Mouse (Mus musculus) liver, embryonic 11.5 days (tissue): ENCODE data around the gene Emx2. TPM values are rescaled to one million over a fixed set of nuclear protein-coding genes. Genes with fewer than 3 reads are reported as not detected.

Source experiments
- ATAC-seq: fragments of 200-750 bp; cut with Nextera tagmentation; replicated peaks from 2 replicates; pipeline ENCODE4 v1.8.0; 2017; ENCODE audit warnings: moderate number of reproducible peaks, mild to moderate bottlenecking, moderate TSS enrichment, moderate library complexity; ENCODE audit not compliant: low FRiP score
- DNase-seq: peaks from one replicate; pipeline ENCODE4 v3.0.0-alpha.2; 2017; ENCODE audit warnings: low spot score
- H3K27ac ChIP-seq: fragments of 300-500 bp; sonication (generic); 2 replicates; pipeline ENCODE4 v1.5.1; 2014; ENCODE audit warnings: mild to moderate bottlenecking, low read depth, low read length, control low read depth
- H3K27me3 ChIP-seq: fragments of 300-500 bp; sonication (generic); replicated peaks from 2 replicates; pipeline ENCODE4 v1.6.1; 2014; ENCODE audit warnings: low read length, mixed read lengths; ENCODE audit not compliant: control insufficient read depth, insufficient read depth
- H3K36me3 ChIP-seq: fragments of 300-500 bp; sonication (generic); 2 replicates; pipeline ENCODE4 v1.6.1; 2014; ENCODE audit warnings: mild to moderate bottlenecking, low read length, moderate library complexity, mixed read lengths; ENCODE audit not compliant: control insufficient read depth, insufficient read depth
- H3K4me1 ChIP-seq: fragments of 300-500 bp; sonication (generic); replicated peaks from 2 replicates; pipeline ENCODE4 v1.6.1; 2014; ENCODE audit warnings: low read length, mixed read lengths; ENCODE audit not compliant: control insufficient read depth, insufficient read depth
- H3K4me2 ChIP-seq: fragments of 300-500 bp; sonication (generic); 2 replicates; pipeline ENCODE4 v1.6.1; 2014; ENCODE audit warnings: mild to moderate bottlenecking, control low read depth, moderate library complexity
- H3K4me3 ChIP-seq: fragments of 300-500 bp; sonication (generic); 2 replicates; pipeline ENCODE4 v1.5.1; 2014; ENCODE audit warnings: low read depth, low read length, control low read depth
- H3K9ac ChIP-seq: fragments of 300-500 bp; sonication (generic); 2 replicates; pipeline ENCODE4 v1.6.1; 2014; ENCODE audit warnings: low read depth, low read length, control low read depth
- H3K9me3 ChIP-seq: fragments of 300-500 bp; sonication (generic); 2 replicates; pipeline ENCODE4 v1.6.1; 2016; ENCODE audit warnings: low read length, inconsistent platforms, mixed read lengths; ENCODE audit not compliant: control insufficient read depth
- WGBS: fragments of 180-500 bp; shearing (Covaris S2); extraction: QIAGEN DNeasy Blood & Tissue Kit; methylation state at CpG from one replicate; pipeline ENCODE4 v1.1.7; 2014; 5-methylcytosine and 5-hydroxymethylcytosine counted together
- polyA plus RNA-seq: library from polyadenylated mRNA; unstranded; fragments of >200 nt; fragmentation: Nextera tagmentation; extraction: Ambion mirVana; gene quantifications from 2 replicates; pipeline ENCODE4 v1.2.1, GENCODE M21; 2014

Emx2 gene
- polyA plus RNA-seq, 1 experiment from 2014 or later = 0.29 TPM

DNA sequence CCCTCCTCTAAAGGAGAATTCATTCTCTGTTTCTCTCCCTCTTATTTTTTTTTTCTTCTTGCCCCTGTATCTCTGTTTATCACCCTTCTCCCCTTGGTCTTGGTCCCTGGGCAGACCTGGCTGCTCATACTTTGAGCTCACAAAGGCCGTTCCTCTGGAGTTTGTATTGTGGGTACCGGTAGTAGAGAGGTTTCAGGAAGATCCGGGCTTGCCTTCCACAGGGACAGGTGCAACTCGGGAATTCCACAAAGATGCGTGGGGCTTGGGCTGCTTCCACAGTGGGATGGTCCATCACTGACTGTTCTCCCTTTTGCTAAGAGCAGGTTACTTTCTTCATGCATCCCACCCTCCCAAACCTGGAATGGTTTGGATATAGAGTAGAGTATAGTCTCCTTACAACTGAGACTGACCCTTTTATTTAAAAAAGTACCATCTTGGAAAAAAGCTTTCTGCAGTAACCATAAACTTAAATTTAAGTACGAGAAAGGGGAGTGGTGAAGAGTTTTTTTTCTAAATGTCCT, 8.3 kb downstream of the Emx2 start:
- H3K27ac ChIP-seq = no peak overlapping the region
- no peaks in the 10 kb centered on the region for H3K36me3 ChIP-seq
- H3K9ac ChIP-seq = no peak overlapping the region
- H3K27me3 ChIP-seq = peaks cover 100% of the 10 kb centered on the region
- H3K4me3 ChIP-seq = no peak overlapping the region
- ATAC-seq (no peak), DNase-seq (no peak)
- H3K4me1 ChIP-seq = no peaks in the 10 kb centered on the region
- WGBS = 5% methylated on average over 6 of the region's 6 CpGs
- H3K9me3 ChIP-seq = no peaks in the 10 kb centered on the region
- no peak overlapping the region for H3K4me2 ChIP-seq

DNA sequence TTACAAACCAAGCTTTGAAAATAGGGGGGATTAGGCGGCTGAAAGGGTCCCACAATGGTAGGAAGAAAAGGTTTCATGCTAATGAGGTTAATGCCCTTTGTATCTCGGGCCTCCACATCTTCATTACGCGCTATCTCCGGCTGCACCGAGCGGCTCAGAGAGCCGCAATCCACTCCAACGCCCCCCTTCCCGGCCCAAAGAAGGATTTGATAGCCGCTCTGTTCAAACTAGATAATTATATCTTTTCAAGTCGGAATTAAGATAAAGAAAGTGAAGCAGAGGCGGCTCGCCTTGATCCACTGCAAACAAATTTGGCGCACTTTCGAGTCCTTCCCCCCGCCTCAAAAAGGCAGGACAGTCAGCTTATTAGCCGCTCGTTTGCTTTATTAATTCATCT, 8.8 kb downstream of the Emx2 start:
- DNase-seq = no peak
- Histone ChIP-seq H3K27ac (no peak overlapping the region), H3K4me1 (no peaks in the 10 kb centered on the region), H3K9ac (no peak overlapping the region), H3K27me3 (peaks cover 100% of the 10 kb centered on the region), H3K4me3 (no peak overlapping the region), H3K4me2 (no peak overlapping the region), H3K36me3 (no peaks in the 10 kb centered on the region), H3K9me3 (no peaks in the 10 kb centered on the region)
- ATAC-seq = no peak
- WGBS = 2% methylated on average over 19 of the region's 19 CpGs

DNA sequence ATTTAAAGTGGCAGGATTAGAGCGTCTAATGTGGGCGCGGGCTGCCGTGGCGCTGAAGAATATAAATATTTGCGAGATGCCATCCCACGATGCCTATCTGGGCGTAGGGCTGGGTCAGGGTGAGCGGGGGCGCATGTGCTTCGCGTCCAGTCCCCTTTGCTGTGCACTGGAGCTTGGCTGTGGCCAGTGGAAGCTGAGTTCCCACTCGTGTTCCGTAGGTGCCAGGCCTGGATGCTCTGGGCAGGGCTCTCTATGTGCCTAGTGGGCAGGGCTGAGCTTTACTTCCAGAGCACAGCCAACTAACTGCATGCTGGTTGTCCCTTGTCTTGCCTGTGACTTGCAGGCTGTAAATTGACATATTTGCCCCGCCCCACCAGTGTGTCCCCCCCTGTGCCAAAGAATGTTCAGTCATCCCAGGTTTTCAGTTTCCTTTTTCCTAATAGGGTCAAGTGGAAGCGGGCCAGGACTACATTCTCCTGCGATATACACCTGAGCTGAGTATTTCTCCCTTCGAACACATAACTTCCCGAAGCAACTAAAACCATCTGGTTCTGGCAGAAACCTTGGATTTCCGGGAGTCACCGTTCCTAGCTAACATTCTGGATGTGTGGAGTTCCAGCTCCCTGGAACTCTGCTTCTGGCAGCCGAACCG, 9.4 kb downstream of the Emx2 start:
- Histone ChIP-seq H3K27ac (no peak overlapping the region), H3K27me3 (peaks cover 100% of the 10 kb centered on the region), H3K9me3 (no peaks in the 10 kb centered on the region), H3K4me1 (no peaks in the 10 kb centered on the region), H3K4me2 (no peak overlapping the region), H3K4me3 (no peak overlapping the region), H3K9ac (no peak overlapping the region), H3K36me3 (no peaks in the 10 kb centered on the region)
- 3% methylated on average over 23 of the region's 23 CpGs for WGBS
- DNase-seq (no peak), ATAC-seq (no peak)

DNA sequence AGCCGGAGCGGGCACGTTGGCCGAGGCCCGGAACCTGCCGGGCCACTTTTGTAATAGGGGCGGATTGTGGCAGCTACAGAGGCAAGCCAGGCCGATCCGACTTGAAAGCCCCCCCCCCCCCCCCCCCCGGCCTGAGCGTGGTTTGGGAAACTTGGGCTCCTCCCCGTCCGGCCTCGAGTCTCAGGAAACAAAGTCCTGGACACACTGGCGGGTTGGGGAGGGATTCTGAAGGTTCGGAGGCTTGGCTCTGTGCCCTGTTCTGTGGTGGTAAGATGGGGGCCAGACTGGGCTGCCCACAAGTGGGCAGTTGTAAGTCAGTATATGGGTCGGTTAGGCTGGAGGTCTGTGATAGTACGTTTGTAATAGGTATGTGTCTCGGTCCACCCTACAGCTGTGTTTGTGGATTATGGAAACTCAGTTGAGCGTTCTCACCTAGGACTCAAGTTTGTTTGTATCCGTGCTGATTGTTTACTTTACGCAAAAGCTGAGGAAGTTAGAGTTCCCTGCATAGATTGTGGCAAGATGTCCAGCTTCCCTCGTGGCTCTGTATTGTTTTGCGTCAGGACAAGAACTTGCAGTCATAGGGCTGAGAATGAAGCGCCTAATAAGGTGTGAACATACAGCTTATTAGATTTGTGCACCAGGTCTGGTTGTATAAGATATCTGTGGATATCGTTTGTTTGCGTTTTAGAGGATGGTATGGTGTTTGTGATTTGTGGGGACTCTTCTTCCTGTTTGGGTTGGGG, 10.1 kb downstream of the Emx2 start:
- Histone ChIP-seq H3K36me3 (no peaks in the 10 kb centered on the region), H3K9me3 (no peaks in the 10 kb centered on the region), H3K27ac (no peak overlapping the region), H3K4me2 (no peak overlapping the region), H3K9ac (no peak overlapping the region), H3K4me1 (no peaks in the 10 kb centered on the region), H3K27me3 (peaks cover 100% of the 10 kb centered on the region), H3K4me3 (no peak overlapping the region)
- ATAC-seq (no peak), DNase-seq (no peak)
- WGBS = 4% methylated on average over 26 of the region's 27 CpGs

DNA sequence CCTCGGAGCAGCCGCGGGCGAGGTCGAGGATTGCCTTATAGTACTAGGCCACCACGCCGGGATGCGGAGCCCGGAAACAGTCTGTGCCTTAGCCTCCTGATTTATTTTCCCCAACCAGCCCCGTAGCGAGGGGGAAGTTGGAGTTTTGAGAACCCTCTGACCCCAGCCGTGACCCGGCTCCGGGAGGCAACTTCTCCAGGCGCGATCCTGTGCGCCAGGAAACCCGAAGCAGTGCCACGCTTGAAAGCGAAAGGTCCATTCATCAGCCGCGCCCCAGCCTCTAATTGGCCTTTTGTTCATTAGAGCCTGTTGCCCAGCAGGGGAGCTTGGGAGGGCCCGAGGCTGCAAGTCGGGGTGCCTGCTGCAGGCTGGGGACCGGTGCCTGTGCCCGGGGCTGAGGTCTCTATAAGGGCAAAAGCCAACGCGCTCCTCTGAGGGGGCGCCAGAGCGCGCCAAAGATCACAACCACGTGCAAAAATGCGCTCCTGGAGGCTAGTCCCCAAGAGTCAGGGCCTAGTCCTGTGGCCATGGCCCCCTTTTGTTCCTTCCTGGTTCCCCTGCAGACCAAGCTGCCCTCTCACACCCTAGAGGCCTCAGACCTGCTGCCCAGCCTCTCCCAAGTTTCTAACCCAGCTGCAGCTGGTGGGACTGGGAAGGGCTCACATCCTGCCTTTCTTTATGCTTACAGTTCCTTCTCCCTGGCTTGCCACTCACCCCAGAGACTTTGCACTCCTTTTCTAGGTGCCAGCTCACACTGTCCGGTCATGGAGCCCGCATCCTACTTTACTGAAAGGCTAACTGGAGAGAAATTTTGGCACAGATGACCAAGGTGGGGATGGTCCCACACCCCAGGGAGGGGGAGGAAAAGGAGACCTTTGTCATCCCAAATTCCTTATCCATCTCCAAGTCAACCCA, 11.1 kb downstream of the Emx2 start:
- no peak overlapping the region for H3K27ac ChIP-seq
- ATAC-seq = no peak
- 3% methylated on average over 35 of the region's 35 CpGs for WGBS

DNA sequence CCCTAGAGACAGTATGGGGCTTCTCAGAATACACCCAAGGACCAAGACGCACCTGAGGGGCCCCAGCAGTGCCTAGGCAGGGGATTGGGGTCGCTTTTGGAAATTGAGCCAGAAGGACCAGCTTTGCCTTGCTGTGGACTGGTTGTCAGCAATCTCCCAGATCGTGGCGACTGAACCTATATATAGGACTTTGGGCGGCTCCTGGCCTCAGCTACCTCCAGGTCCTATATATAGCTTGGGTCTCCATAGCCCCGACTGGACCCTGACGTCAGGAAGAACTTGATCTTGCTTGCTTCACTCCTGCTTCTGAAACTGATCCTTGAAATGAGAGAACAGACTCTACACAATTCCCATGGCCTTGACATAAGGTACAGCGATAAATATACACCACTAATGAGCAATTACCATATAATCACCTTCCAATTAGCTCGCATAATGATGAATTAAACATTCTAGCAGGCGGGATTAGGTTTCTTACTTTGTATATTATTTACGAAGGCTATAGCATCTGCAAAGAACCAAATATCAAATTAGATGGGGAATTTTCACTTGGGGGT, 12.0 kb downstream of the Emx2 start:
- no peak overlapping the region for H3K4me2 ChIP-seq
- H3K27ac ChIP-seq = no peak overlapping the region
- DNase-seq (no peak), ATAC-seq (no peak)
- H3K4me1 ChIP-seq = no peaks in the 10 kb centered on the region
- H3K9me3 ChIP-seq = no peaks in the 10 kb centered on the region
- H3K36me3 ChIP-seq = no peaks in the 10 kb centered on the region
- H3K9ac ChIP-seq = no peak overlapping the region
- H3K4me3 ChIP-seq = no peak overlapping the region
- WGBS = 11% methylated on average over 11 of the region's 11 CpGs
- H3K27me3 ChIP-seq = peaks cover 81% of the 10 kb centered on the region

More for the DNA sequence above, 11.1 kb downstream of the Emx2 start:
- DNase-seq = no peak
- Histone ChIP-seq H3K4me3 (0 out of 2 replicates have a peak overlapping the region, but pooled peaks have one; percentile 17), H3K4me2 (peak overlapping the region; percentile 42), H3K36me3 (no peaks in the 10 kb centered on the region), H3K27me3 (peaks cover 90% of the 10 kb centered on the region), H3K9me3 (no peaks in the 10 kb centered on the region), H3K9ac (no peak overlapping the region), H3K4me1 (no peaks in the 10 kb centered on the region)

DNA sequence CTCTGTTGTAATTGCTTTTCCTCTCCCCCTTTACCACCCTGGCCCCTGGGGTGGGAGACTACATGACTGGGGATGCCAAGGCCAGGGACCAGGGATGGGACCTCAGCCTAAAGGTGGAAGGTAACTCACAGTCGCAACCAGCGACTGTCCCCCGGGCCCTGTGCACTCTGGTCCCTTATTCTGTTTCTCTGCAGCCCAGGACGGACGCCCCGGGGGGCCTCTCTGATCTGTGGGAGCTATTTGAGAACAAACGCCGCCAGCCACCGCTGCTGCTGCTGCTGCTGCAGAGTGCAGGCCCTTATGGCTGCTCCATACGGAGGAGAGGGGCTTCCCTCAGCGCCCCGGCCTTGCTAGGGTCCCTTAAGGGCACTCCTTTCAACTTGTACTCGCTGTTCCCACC, 12.7 kb downstream of the Emx2 start:
- no peaks in the 10 kb centered on the region for H3K4me1 ChIP-seq
- H3K9ac ChIP-seq = no peak overlapping the region
- no peaks in the 10 kb centered on the region for H3K9me3 ChIP-seq
- ATAC-seq (no peak), DNase-seq (no peak)
- H3K27me3 ChIP-seq = peaks cover 74% of the 10 kb centered on the region
- H3K36me3 ChIP-seq = no peaks in the 10 kb centered on the region
- H3K4me3 ChIP-seq = no peak overlapping the region
- no peak overlapping the region for H3K27ac ChIP-seq
- H3K4me2 ChIP-seq = no peak overlapping the region
- WGBS = 3% methylated on average over 13 of the region's 13 CpGs

DNA sequence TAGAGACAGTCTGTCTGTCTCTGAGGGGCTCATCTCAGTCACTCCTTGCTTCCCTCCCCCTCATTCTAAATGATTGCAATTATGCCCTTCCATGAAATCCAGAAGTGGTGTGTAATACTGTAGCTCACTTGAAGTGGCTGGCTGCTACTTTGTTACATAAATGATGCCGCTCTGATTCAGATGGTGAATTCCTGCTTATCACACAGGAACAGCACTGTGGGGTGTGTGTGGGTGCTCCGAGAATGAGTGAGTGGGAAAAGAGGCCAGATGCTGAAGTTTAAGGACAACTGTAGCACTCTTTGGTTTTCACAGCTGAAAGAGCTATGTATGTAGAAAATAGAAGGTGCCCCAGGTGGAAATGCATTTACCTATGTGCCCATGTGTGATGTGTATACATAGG, 14.7 kb downstream of the Emx2 start:
- DNase-seq (no peak), ATAC-seq (no peak)
- Histone ChIP-seq H3K27me3 (peaks cover 55% of the 10 kb centered on the region), H3K4me2 (no peak overlapping the region), H3K27ac (no peak overlapping the region), H3K4me1 (no peaks in the 10 kb centered on the region), H3K36me3 (no peaks in the 10 kb centered on the region), H3K9ac (no peak overlapping the region), H3K9me3 (no peaks in the 10 kb centered on the region), H3K4me3 (no peak overlapping the region)
- WGBS = 67% methylated on average over 2 of the region's 2 CpGs
